12 mouse cellular contexts compared by ENCODE assay signal in genomic region chr4:66170787-66171186, GRCm38 (mm10).
DNase-seq lines count a peak whose midpoint lies in the region; ATAC-seq lines count a peak whose summit lies in the region.
"Had no signal": no experiment of that assay in that cellular context is flagged by ENCODE, and none has a peak within 500 bp of the region (broad histone marks: within the 10 kb centered on the region; RNA-seq: fewer than 3 reads in every experiment).

No protein-coding gene starts in this region.

- peak; percentile 44 for ATAC-seq in frontal cortex, adult (ENCODE audit: low TSS enrichment)
- peak; percentile 54 for ATAC-seq in megakaryocyte, adult 5-6 weeks (ENCODE audit: poor library complexity, severe bottlenecking)
- ATAC-seq: forebrain, embryonic 14.5 days had no signal

- no peak for DNase-seq in frontal cortex, postnatal 14 days (ENCODE audit: low spot score in 2 of 2)
- peak; percentile 46 for DNase-seq in right cerebral cortex, adult 18-20 months
- no peak for DNase-seq in right cerebral cortex, postnatal 14 days
- DNase-seq in kidney, postnatal 25 days, result no peak
- no peak for DNase-seq in adrenal gland, adult 8-10 months
- no peak for DNase-seq in lung, postnatal 10 days
- DNase-seq: cerebellum, adult 9-10 months; forebrain, postnatal 0 days; gastrocnemius, postnatal 10 days had no signal
